Mouse (Mus musculus) kidney, postnatal 10 days (tissue): ENCODE measurements around the gene Vps11.
A peak's percentile ranks its signal among the peaks of the same experiment; 100 is the strongest.
"Not testable (repeated sequence)": the region's sequence is repeated elsewhere in the genome, so short reads cannot be mapped to it uniquely, and the experiment has no call there.

Source experiments
- DNase-seq: peaks from one replicate; pipeline ENCODE4 v3.0.0; 2021; ENCODE audit warnings: mixed read lengths

Gene Vps11

DNA sequence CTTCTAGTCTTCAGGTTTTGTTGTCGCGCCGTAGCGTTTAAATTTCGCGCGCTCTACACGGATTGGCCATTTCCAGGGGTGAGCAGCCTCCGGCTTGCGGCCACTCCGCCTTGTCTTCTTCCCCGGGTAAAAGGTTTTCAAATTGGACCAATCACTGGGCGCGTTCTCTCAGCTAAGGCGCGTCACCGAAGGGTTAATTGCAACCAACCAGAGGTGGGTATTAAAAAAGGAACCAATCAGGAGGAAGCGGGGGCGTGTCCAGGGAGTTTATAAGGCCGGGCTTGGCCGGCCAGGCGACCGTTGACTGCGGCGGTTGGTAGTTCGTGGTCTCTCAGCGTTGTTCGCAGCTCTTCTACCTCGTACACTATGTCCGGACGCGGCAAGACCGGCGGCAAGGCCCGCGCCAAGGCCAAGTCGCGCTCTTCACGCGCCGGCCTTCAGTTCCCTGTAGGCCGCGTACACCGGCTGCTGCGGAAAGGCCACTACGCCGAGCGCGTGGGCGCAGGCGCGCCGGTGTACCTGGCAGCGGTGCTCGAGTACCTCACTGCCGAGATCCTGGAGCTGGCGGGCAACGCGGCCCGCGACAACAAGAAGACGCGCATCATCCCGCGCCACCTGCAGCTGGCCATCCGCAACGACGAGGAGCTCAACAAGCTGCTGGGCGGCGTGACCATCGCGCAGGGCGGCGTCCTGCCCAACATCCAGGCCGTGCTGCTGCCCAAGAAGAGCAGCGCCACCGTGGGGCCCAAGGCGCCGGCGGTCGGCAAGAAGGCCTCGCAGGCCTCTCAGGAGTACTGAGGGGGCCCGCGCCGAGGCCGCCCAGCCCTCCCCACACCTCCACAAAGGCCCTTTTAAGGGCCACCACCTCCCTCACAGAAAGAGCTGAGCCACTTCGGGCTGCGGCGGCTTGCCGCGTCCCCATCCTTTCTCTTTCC, 26.8 kb downstream of the Vps11 start, which contains the start of gene H2afx:
Gene H2afx, plus strand, starts transcription at position 299 of the 935 bp plus-strand sequence.
- peak; percentile 99 for DNase-seq

DNA sequence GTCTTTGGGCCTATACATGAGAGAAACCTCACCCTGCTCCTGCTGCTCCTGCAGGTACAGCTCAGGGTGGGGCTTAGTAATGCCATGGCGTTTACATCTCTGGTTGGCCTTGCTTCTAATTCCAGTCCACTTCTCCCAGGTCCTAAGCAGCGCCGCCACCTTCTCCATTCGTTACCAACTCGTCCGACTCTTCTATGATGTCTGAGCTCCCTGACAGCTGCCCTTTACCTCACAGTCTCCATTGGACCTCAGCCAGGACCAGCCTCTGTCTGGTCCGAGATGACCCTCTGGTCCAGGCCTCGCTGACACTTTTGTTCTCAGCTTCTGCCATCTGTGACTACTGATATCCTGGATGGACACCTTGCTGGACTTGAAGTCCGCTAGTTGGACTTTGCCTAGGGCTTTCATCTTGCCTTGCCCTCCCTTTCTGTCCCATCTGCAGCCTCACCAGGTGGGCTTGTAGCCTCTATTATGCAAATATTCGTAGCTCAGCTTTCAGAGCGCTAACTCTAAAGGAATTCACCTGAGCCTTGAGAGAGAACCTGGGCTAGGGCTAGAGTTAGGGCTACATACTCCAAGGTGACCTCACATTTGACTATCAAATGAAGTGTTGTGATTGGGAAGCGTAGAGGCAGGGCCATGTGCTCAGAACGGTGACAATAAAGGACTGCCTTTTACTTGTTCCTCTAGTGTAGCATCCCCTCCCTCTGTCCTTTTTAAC, 28.4 kb downstream of the Vps11 start:
- DNase-seq: no peak

DNA sequence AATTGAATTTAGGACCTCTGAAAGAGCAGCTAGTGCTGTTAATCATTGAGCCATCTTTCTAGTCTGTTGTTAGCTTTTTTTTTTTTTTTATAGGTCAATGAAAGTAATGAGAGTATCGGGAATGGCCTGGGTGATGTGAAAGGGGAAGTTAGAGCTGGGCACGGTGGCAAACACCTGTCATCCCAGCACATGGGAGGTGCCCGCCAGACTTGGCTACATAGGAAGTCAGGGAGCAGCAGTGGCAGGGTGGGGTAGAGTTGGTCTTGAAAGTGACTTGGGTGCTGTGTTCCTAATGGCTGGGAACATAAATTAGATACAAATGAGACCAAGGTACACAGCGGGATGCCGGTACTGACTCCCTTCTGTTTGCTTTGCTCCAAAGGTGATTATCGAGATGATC, 30.7 kb downstream of the Vps11 start:
- DNase-seq: no peak

DNA sequence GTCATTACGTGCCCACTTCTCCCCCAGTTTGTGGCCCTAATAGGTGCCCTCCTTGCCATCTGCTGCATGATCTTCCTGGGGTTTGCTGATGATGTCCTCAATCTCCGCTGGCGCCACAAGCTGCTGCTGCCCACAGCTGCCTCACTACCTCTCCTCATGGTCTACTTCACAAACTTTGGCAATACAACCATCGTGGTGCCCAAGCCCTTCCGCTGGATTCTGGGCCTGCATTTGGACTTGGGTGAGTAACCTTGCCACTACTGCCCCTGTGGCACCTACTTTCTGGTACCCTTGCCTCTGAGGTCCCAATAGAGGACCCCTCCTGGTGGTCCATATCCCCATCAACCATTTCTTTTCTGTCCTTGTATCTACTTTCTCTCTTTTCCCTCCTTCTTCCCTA, 33.5 kb downstream of the Vps11 start:
- DNase-seq: no peak

DNA sequence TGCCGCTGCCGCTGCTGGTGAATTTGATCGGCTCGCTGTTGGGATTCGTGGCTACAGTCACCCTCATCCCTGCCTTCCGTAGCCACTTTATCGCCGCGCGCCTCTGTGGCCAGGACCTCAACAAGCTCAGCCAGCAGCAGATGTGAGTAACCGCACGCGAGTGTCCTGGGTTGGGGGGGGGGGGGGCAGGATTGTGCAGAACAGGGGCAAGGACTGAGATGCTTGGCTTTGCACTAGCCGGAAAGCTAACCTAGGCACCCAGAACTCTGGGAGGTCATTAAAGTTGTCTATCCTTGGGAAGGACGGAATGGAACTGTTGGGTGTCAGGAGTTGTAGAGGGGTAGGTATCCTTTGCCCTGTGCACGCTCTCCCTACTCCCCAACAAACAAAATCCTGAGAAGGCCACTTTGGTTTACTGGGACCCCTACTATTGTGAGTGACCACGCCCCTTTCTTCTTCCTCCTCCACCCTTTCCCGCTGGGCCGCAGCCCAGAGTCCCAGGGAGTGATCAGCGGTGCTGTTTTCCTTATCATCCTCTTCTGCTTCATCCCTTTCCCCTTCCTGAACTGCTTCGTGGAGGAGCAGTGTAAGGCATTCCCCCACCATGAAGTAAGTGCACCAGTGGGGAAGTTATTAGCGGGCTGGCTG, 34.3 kb downstream of the Vps11 start:
- peak; percentile 60 for DNase-seq

DNA sequence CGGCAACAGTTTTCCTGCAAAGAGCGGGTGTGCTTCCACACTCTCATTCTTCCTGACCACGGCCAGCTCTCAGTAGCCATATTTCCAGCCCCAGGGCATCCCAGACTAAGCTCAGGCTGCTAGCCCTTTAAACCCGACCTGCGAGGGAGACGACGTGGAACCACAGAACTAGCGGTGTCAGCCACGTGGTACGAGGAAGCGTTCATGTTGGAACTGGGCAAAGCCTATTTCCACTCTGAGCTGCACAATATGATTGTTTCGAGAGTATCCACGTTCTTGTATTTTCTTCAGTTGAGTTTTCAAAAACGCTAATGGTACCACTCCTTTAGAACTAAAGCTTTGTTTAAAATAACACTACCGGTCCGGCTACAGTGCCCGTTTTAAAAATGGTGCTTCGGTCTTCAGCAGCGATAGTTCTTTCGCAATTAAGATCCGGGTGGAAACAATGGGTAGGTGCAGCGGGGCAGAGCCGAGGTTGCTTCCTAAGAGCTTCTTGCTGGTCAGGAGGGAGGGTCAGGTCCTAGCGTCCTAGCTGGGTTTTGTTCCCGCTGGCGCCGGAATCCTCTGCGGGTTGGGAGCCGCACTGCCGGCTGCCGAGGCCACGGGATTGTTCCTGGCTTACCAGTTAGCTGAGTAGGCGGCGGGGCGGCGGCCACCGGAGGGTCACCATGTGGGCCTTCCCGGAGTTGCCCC, 35.0 kb downstream of the Vps11 start:
- DNase-seq: peak; percentile 91

DNA sequence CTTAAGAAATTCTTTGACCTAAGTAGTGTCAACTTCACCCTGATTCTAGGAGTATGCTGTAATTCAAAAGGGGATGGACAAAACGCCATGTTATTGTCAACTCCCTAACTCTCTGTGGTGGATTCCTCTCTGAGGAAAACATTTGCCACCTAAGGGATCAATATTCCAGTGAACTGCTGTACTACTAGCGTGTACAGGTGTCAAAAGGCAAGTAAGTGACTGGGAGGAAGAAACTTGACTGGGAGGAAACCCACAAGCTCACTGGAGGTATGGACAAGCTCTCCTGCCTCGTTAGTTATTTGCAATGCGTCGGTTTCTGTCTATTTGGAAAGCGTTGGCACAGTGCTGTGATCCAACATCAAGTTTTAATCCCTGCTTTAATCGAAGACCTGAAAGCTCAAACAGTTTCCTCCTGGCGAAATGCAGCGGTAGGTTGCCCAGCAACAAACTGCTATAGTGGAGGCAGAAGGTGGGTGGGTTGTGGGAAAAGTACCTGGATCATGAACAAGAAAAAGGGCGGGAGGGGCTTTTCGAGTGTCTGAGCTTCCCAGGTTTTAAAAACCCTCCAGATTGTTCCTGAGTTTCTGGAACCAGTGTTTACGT, 35.6 kb downstream of the Vps11 start, which contains the start of gene Dpagt1:
Gene Dpagt1, plus strand, starts transcription at position 252 of the 603 bp plus-strand sequence.
- no peak for DNase-seq

DNA sequence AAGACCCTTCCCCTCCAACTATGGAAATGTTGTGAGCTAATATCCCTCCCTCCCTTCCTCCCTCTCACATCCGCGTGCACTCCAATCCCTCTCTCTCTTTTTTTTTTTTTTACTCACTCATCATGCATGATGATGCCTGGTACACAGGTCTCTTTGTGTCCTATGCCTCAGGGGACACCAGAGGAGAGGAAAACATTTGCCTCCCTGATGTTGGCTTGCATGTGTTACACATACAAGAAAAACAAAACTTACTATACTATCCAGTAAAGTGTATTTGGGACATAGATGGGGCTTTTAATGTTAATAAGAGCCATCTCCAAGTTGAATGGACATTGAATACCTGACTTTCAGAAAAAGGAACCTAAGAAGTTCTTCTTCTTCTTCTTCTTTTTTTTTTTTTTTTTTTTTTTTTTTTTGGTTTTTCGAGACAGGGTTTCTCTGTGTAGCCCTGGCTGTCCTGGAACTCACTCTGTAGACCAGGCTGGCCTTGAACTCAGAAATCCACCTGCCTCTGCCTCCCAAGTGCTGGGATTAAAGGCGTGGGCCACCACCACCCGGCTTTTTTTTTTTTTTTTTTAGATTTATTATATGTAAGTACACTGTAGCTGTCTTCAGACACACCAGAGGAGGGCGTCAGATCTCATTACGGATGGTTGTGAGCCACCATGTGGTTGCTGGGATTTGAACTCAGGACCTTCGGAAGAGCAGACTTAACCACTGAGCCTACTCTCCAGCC, 36.3 kb downstream of the Vps11 start:
- DNase-seq: not testable (repeated sequence)

DNA sequence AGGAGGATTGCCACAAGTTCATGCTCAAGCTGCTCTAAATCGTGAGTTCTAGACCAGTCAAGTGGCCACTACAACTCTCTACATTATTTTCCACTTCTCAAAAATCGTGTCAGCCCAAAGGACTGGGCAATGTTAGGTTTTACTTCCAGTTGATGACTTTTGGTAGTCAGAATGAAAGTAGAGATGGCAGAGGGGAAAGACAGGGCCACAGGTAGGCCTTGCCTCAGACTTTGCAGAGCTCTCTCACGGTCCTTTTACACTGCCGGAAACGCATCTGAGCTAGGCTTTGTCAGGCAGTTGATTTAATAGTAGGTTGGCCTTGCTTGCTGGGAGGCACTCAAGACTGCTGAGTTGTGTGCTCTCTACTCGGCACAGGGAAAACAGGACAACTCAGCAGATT, 37.3 kb downstream of the Vps11 start:
- DNase-seq: no peak

DNA sequence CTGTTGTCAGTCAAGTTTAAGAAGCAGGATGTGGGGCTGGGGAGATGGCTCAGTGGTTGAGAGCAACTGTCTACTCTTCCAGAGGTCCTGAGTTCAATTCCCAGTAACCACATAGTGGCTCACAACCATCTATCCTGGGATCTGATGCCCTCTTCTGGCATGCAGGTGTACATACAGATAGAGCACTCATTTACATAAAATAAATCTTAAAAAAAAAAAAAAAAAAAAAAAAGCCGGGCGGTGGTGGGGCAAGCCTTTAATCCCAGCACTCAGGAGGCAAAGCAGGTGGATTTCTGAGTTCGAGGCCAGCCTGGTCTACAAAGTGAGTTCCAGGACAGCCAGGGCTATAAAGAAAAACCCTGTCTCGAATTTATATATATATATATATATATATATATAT, 37.8 kb downstream of the Vps11 start:
- DNase-seq: not testable (repeated sequence)

DNA sequence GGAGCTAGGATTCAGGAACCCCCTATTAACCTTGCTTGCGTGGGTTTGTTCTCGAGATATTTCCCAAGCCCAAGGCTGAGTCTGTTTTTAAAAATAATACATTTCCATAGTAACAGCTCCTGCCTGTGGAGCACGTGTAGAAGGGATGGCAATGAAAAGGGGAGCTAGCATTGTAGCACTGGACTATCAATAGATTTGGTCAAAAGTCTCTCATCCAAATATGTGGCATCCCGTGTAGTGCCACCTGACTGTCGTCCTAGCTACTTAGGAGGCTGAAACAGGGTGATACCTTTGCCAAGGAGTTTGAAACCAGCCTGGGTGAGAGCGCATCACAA, 40.7 kb downstream of the Vps11 start:
- no peak for DNase-seq

DNA sequence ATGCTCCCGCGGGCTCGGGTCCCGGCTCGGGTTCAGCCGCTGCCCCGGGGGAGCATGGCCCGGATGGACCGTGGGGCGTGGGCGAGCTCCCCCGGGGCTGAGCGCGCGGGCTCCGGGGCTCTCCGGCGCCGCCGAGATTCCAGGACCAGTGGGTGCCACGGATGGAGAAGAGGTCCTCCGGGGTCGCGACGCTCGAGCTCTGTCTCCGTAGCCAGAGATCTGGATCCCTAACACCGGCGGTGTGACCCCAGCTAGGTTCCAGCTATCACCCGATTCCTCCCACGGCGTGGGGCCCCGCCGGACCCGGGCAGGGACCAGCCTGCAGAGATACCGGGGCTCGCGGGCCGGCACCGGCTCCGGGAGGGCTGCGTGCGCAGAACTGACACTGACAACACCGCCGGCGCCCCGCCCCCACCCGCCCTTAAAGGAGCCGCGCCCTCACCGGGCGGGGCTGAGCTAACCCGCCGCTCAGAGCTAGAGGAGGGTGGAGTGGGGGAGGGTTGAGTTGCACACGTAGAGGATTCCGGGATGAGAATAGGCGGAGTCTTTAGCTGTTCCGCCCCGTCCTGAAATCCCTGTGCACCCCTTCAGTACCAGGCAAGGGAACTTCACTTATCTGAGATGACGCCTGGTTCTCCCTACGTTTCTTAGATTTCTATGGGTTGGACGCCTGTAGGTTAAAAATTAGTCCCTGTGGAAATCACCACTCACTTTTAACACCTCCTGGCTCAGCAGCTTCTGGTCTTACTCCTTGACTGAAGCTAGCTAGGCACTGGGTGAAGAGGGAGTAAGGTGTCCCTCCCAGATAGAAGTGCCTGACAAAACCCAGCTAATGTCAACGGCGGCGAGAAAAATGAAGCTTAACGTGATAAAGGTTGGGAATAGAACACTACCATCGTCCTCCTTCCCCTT, 41.3 kb downstream of the Vps11 start, which contains the start of gene C2cd2l:
Gene C2cd2l, minus strand, starts transcription at position 399 of the 912 bp plus-strand sequence.
- DNase-seq: peak; percentile 95

DNA sequence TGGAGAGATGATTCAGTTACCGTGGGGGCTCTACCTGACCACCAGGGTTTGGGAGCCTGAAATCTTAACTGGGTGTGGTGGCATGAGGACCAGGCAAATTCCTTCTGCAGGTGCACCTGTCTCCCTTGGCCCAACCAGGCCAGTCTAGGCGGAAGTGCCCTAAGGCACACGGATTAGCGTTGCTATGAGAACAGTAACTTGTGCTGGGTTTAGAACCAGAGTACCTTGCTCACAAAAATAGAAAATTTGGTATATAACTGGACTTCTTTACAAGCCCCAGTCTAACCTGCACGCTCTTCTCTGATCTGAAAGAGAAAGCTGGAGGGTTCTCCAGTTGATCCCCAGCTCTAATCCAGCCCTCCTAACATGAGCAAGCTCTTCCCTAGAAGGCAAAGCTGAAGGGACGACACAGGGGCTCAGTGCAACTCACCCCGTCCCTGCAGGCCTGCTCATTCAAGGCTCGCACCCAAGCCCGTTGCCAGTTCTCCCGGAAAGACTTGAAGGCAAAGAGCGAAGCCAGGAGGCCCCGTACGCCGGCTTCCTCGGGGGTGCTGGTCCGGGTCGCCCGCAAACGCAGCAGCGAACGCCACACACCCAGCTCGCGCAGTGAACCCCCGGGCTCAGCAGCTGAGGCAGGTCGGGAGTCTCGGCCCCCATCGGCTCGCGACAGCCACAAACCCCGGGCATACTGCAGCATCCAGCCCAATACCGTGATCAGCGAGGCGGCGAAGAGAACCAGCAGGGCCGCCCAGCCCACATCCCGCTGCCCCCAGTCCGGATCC, 42.2 kb downstream of the Vps11 start:
- peak; percentile 59 for DNase-seq

DNA sequence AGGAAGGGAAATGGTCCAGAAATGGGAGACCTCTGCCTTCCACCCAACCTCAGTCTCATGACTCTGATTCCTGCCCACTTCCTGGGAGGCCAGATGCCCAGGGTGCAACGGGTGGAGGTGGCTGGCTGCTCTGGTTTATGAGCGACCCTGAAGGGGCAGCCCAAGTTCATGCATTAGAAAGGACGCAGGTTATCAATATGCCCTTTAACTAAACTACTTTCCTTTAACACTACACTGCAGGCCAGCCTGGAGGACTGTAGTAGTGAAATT, 42.7 kb downstream of the Vps11 start:
- DNase-seq: peak; percentile 58

DNA sequence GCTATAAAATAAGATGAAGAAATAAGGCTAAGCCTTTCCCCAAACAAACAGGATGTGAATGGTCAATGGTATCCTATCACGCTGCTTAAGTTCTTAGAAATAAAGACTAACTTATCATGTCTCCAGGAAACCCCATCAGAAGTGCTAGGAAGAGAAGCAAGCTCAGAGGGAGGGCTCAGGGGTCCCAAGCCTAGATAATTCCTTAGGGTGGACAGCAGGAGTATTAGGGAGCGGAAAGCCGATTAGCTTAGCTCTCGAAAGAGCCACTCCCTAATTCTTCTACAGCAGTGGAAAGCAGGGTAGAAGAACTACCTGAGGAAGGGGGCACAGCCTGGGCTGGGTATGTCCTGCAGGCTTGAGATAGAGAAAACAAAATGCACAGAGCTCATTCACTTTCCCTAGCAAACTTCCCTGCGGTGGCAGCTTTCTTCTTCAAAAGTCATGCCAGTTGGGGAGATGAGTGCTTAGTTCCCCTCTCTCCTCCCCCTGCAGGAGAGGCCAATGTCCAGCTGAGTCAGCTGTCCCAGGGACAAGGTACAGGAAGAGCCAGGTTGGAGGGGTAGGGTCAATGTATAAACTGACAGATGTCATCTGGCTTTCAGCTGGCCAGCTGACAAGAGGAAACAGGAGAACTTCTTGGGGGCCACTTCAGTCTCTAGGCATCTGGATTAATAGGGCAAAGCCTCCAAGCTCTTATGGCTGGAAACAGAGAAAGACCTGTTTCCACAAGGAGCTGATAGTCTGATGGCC, 43.2 kb downstream of the Vps11 start:
- peak; percentile 69 for DNase-seq

DNA sequence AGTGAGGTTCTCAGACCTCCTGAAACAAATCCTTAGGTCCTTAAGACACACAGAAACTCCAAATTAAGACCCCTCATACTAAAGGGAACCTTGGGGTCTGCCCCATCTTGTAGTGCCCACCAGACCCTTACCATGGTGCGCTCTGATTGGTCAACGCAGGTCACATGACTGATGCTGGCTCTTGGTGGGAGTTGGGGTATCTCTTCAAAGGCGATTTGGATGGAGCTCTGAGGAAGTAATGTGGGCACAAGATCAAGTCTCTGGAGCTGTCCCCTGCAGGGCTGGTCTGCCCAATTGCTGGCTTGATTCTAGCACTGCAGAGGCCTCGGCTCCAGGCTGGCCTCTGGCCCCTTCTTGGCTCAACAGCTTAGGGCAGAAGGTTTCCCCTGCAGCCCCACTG, 44.0 kb downstream of the Vps11 start:
- no peak for DNase-seq

DNA sequence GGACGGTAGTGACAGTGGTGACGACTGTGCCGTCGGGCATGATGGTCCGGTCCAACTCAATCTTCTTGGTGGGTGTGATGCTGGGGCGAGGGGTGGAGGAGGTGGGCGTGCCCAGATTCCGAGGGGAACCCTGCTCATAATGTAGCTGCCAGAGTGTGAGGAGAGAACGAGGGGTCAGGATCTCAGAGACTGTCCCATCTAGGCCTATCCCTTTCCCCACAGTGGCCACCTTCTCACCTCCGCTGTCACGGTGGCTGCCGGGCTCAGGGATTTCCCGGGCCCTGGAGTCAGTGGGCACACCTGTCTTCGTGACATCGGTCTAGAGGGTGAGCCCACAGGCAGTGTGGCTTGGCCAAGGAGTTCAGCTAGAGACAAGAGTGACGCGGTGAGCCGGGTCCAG, 46.6 kb downstream of the Vps11 start:
- DNase-seq: no peak

DNA sequence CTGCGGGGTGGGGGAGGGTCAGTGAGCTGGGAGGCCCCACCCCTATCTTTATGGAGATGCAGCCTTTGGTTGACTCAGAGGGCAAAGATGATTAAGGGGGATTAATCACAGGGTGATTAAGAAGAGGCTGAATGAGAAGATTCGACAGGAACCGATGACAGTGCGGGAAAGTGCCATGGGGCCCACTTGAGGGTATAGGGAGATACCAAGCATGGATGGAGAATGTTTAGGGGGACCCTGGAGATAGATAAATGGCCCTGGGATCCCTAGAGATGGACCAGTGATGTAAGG, 47.3 kb downstream of the Vps11 start:
- no peak for DNase-seq

DNA sequence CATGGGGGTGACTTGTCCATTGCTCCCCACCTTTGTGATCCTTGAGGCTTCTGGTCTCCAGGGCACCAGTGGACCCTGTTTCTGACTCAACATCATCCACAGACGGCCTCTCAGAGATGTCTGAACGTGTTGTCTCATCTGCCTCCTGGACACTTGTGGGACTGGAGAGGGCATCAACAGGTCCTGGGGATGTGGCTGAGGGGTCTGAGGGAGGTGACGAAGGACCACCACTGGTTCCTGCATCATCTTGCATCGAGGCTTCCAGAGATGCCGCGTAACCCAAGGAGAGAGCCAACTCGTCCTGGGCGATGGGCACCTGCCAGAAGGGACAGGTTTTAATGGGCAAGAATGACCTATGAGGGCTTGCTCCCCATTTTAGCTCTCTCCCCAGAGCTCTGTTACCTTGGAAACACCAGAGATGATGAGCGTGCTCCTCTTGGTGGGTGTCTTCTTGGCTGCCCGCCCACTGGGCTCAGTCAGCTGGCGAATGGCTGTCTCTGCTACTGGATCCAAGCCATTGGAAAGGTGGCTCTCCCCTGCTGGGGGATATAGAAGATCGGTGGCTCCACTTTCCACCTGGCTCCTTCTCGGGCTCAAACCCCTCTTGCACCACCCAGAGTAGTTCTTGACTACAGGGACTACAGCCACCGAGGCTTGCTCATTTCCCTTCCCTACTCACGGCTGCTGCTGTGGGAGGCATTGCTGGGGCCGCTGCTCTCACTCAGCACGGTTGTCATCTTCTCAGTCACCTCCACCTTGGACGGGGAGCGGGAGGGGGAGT, 47.8 kb downstream of the Vps11 start:
- DNase-seq: no peak
